Mouse (Mus musculus) retina, postnatal 7 days (tissue): ENCODE measurements at regions not wholly inside any gene's neighbourhood (a gene's known extent, or its start where the extent isn't known, plus 50 kb on each side); places are given as distances from the start of the nearest gene placed in this dataset.
A peak's percentile ranks its signal among the peaks of the same experiment; 100 is the strongest.

ENCODE experiments used
- DNase-seq: peaks from one replicate; pipeline ENCODE4 v3.0.0-alpha.2; 2012; ENCODE audit warnings: low read depth, low spot score

DNA sequence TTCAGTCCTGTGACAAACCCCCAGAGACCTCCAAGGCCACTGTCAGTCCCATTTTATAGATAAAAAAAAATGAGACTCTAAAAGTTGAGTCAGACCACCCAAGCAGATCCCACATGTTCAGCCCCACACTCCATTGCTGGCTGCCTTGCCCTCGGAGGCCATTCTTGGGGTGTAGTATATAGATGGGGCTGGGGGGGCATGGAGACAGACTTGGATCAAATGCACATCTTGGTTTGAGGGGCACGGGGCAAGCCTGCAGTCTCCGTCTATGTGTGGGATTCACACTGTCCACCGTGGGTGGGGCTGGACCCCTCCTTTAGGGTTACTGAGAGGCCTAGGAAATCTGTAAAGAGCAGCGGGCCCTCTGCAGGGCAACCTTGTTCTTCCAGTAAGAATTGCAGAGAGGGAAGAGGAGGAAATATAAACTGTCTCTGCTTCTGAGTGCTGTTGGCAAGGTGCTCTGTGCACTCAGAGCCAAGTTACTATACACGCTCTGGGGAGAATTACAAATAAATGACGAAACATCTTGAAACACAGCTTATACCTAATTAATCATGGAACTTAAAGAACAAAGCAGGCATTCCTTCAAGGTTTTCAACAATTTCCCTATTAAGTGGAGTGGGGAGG is 184.4 kb upstream of the Habp2 start:
- no peak for DNase-seq

GRCm38 (mm10) chr19:56105073-56105451 is 181.9 kb upstream of the Habp2 start:
- no peak for DNase-seq

DNA sequence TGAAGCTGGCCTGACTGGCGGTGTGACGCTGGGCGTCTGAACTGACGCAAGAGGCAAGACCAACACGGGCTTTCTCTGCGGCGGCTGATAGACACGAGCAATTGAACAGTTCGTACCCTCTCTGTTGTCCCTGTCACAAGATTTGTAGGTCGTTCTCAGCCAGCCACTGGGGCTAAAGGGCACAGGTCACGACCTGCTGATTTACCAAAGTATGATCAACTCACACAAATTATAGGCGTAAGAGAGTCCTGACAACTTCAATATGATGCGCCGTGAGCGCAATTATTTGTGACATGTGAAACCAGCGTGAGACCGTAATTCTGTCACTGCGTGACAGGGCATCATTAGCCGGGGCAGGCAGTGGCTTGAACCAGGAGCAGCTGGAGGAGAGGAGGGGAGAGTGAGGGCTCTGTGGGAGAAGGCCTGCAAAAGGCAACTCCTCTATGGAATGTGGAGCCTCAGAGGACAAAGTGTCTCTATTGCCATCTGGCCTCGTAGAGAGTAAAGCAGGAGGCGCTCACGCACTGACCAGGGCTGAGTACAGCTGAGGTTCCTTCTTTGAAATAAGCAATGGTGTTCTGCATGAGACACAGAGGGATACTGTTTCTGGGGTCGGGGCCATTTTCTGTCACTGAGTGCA is 181.4 kb upstream of the Habp2 start:
- DNase-seq: no peak

DNA sequence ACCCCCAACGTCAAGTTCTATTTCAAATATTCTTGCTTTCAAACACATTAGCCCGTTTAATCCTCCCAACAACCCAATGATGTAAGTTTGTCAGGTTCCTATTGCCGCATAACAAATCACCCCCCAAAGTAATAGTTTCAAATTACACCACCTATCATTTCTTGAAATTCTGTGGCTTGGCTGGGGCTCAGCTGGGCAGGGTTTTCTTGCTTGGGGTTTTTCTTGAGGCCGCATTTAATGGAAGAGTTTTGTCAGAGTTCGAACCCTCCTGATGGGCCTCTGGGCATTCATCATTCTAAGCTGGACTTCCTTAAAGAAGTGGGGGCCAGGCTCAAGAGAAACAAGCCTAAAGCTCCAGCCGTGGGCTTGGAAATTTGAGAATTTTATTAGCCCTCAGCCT is 178.1 kb upstream of the Habp2 start:
- DNase-seq: no peak

DNA sequence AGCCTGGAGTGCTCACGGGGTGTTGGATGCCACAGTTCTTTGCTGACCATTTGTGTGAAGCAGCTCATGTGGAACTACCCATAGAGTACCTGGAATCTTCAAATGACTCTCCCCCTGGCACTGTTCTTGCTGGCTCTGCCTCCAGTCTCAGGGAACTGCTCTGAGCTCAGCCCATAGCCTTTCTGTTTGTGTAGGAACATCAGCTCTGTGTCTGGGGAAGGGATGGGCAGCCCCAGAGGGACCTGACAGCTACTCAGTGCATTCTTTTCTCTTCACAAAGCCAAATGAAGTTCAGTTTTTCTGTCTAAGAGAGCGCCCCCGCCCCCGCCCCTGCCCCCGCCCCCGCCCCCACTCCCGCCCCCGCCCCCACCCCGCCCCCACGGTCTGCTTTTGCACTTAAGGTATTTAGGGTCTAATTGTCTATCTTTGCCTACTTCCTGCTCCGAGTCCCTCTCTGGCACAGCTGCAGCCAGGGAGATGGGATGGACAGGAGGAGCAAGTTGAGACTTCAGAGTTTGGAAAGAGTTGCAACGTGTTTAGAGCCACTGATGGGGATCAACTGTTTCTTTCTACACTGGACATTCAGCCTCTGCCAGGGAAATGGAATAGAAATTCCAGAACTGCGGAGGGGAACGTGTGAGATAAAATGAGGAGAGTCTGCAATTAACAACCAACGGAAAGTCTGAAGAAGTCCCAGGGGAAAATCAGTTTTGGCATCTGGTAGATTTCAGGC is 171.2 kb upstream of the Habp2 start:
- DNase-seq: no peak

GRCm38 (mm10) chr19:56116285-56116680 is 170.7 kb upstream of the Habp2 start:
- no peak for DNase-seq

DNA sequence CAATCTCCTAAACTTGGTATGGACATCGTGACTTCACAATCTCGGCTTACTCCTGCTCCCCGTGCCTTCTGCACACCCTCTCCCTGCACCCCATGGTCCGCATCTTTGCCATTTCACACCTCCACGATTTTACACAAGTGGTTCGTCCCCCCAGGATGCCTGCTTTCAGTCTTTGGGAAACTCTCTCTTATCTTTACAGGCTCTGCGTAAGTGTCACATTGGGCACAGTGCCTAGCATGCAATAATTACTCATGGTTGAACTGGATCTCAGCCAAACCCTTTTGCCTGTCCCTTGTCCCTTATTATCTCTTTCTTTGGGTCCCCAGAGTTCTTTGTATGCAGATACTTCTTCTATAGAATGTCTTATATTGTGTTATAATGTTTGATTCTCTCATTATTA is 166.2 kb upstream of the Habp2 start:
- DNase-seq: no peak

DNA sequence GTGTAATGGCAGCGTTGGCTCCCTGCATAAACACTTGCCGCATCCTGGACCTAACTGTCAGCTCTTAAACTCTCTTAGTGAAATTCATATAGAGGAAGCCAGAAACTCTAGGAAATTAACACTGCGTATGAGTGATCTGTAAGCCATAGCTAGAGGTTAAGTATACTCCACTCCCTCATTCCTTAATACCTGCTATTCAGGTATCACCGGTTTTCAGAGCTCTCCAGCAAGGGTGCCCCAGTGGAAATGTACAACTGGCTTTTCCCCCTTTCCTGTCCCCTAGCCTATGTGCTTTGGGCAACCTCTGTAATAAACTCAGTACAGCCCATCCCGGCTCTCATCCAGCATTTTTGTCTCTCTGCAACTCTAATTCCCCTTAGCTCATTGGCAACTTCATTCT is 164.8 kb upstream of the Habp2 start:
- no peak for DNase-seq

DNA sequence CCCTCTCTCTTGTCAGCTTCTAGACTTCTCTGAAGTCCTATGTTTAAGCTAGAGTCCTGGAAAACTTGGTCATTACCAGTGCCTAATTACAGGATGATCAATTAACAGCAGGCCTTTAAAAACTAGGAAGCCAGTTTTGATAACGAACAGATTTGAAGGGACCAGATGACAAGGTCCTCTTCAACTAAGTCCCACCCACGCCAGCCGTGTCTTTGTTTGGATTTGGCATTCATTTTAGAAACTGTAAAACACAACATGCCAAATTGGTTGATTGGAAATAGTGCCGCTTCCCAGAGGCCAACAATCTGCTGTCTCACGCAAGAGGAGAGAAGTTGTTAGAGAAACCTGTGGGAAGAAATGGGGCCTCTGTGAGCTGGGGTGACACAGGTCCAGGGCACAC is 155.4 kb upstream of the Habp2 start:
- no peak for DNase-seq

- DNase-seq: no peak
Observed at GRCm38 (mm10) chr19:56132911-56133562, 153.9 kb upstream of the Habp2 start.

- DNase-seq: no peak
Observed at GRCm38 (mm10) chr19:56133565-56133964, 153.4 kb upstream of the Habp2 start.

DNA sequence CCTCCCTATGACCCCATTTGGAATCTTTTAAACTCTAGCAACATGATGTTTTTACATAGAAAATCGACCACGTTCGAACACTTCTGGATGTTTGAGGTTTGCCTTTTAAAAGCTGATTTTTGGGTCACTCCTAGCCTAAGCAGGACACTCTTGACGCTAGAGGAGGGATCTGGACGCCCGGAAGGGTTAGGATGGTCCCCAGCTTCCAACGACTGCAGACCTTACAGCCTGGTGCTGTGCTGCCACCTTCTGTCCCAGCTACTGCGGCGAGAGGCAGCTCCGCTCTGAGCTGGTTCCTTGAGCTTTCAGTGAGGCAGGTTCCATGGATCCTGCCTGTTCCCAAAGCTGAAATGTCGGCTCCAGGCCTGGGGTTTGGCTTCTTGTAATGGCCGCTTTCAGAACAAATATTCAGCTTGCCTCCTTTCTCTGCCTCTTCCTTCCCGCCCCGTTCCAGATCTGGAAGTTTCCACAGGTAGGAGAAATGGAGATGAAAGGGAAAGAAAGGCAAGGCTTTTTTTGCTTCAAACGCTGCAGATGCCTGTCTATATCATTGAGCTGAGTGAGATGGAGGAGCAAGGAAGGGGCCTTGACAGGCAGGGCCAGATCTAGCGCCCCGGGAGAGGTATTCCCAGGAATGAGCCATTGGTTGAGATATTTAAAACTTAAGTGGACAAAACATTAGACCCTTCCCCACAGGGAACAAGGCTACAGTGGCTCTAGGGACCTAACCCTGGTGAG is 152.7 kb upstream of the Habp2 start:
- peak; percentile 33 for DNase-seq

DNA sequence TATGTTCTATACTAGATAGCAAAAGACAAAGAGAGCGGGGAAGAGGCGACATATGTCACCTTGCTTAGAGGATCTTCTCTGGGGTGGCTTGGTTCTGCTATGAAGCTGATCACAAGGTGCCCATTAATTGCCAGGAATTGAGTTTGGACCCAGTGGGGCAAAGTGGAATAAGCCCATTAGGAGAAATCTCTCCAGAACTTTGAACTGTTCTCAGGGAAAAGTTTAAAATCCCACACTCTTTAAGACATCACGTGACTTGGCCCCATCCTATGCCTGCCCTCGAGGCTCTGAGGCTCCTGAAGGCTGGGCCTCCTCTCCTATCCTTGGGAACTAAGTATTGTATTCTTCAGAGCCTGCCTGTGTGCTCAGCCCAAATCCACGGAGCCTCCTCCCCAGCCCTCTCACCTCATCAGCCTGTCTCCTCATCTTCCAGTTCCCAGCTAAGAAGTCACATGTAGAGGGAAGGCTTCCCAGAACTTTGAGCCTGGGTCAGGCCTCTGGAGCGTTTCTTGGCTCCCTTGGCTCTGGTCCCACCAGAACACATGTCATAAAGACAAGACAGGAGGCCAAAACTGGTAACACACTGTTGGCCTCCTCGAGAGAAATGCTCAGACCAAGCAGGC is 151.5 kb upstream of the Habp2 start:
- DNase-seq: no peak

DNA sequence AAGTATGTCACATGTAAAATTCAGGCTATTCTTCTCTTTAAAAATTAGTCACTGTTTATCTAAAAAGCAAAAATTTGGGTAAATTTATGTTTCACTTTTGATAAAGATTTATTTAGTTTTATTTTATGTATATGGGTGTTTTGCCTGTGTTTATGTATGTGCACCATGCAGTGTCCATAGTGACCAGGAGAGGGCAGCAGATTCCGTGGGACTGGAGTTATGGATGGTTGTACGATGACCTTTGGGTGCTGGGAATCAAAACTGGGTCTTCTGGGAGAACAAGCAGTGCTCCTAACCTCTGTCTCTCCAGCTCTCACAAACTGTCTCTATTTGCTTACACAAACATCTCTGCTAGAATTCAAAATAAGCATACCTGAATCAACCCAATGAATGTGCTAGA is 146.4 kb upstream of the Habp2 start:
- no peak for DNase-seq

GRCm38 (mm10) chr19:56144221-56144620 is 142.7 kb upstream of the Habp2 start:
- DNase-seq: no peak

DNA sequence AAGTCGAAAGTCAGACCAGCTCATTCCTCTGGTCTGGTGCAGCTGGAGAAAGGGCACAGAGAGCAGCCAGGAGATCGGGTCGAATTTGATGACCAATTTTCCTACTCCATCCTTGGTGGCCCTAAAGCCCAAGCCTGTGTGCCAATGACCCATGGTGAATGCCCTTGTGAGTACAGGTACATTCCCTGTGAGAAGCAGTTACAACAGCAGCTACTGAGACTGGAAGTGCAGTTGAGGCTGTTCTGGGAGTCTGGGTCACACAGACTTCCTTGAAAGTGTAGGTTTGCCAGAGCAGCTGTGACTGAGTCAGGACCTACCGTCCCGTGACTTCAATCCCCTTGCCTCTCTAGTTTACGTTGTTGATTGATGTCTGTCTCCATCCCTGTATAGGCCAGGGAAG is 129.8 kb upstream of the Habp2 start:
- no peak for DNase-seq

DNA sequence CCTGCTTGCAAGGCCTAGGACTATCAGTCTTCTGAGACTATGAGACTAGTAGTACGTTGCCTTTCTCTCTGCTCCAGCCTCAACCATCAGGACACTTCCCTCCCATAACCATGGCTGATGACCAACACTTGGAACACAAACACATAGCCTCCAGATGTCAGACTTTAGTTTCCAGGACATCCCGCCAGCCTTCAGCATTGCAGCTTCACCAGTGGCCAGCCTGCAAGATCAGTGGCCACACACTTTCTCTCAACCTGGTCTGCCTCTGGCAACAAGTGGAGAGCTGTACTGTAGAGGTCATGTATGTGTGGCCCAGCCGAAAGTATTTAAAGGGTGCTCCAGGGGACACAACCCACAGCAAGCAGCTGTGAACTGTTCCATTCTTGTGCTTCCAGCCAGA is 124.8 kb upstream of the Habp2 start:
- DNase-seq: no peak

DNA sequence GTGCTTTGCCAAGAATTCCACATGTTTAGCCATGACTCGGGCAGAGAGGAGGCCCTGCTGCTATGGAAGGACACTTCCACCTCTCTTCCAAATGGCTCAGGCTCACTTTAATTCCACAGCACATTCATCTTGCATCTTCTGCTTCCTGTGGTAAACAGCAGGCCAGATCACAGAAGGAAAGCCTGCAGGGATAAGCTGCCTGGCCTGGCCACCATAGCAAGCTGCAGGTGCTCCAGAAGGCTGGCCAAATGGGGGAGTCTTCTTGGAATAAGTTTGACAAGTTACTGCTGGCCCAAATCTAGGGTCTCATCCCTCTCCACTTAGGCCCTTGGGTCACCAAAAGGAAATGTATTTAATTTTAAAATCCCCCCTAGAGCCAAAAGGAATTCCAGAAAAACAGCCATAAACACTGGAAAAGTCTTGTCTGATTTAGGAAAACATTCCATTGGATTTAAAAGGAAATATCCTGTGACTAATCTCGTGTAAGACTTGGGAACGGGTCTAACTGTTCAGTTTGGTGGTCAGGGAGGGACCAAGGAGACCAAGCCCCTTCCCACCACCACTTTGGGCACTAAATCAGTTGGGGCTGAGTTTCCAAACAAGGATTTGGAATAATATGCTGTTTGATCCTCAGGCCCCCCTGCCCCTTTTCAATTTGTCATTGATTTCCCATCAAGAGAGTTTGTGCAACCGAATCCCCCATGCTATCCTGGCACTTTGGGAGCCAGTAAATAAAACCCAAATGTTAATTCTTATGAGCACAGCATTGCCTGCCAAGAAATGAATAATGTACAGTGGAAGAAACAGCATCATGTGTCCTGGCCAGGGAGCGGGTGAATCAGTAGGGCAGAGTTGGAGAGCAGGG is 117.6 kb upstream of the Habp2 start:
- DNase-seq: no peak

DNA sequence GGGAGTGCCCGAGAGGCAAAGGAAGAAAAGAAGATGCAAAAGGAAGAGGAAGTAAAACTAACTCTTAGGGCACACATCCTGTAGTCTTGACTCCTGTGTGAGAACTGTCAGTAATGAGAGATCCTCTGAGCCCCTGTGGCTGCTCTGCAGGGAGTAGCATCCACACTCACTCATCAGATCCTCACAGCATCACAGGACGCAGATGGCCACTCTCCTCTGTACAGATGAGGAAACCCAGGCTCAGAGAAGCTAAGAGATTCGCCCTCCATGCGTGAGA is 117.0 kb upstream of the Habp2 start:
- DNase-seq: no peak

DNA sequence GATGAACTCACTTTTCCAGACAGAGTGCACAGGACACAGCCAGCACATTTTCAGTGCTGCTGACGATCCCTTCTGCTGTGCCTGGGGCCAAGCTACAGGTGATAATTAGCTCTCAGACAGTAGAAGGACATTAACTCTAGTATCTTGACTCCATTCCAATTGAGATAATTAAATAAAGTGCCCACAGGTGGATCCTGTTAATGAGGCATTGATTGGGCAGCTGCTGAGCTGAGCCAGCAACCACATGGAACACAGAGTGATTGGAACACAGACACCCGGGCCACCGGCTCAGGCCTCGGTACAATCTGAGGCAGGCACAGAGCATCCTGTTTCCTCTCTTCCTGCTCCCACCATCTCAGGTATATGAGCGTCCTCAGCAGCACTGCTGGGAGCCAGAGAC is 114.5 kb upstream of the Habp2 start:
- DNase-seq: no peak

- no peak for DNase-seq
Observed at GRCm38 (mm10) chr19:56176059-56176458, 110.9 kb upstream of the Habp2 start.
